ENCODE assay signal across 13 mouse cellular contexts in the genomic region with DNA sequence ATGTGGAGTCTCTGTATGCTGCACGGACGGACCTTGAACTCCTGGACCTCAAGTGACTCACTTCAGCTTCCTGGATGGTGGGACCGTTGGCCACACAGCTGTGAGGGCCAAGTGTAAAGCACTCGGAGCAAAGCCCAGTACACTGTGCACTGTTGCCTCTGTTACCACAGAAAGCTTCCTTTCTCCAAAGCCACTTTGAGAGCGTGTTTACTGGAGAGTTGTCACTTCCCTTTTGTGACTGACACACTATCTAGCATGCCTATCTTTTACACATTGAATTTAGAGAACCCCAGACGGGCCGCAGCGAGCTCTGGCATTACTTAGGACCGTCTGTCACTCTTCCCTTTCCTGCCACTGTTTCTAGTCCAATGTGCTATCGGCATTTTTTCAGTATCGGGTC. TPM values are rescaled to one million over a fixed set of nuclear protein-coding genes. Genes with fewer than 3 reads are reported as not detected.
A peak's percentile ranks its signal among the peaks of the same experiment; 100 is the strongest.
DNase-seq lines count a peak whose midpoint lies in the region; ATAC-seq and TF ChIP-seq lines count a peak whose summit lies in the region.
"Had no signal": no experiment of that assay in that cellular context is flagged by ENCODE, and none has a peak within 500 bp of the region (broad histone marks: within the 10 kb centered on the region; RNA-seq: fewer than 3 reads in every experiment).

No protein-coding gene starts in this region.

- H3K36me3 ChIP-seq in liver, embryonic 14.5 days (replicated peaks; ENCODE audit: control insufficient read depth, insufficient read depth, low read depth): no peaks in the 10 kb centered on the region
- H3K36me3 ChIP-seq: G1E had no signal

- 10% methylated on average over 11 of the region's 11 CpGs for WGBS in liver, embryonic 14.5 days (ENCODE audit: insufficient replicate concordance)

- peaks cover 5% of the 10 kb centered on the region for H3K4me1 ChIP-seq in bone marrow macrophage, adult 2 months (ENCODE audit: control insufficient read depth, insufficient read depth, low read length)
- H3K4me1 ChIP-seq in liver, embryonic 14.5 days (replicated peaks; ENCODE audit: control insufficient read depth in 2 of 2, insufficient read depth in 2 of 2, low read length in 1 of 2): peaks cover 10 to 23% of the 10 kb centered on the region in 2 experiments
- H3K4me1 ChIP-seq: hindbrain, embryonic 15.5 days had no signal

- DNase-seq in layer of hippocampus, adult 9-11 months: peak; percentile 23
- no peak for DNase-seq in layer of hippocampus, postnatal 25 days (ENCODE audit: extremely low spot score in 1 of 2, low spot score in 1 of 2)
- peak in 1 of 3 experiments; percentile 28 for DNase-seq in liver, embryonic 14.5 days (ENCODE audit: low read depth in 3 of 3, low spot score in 3 of 3)
- peak; percentile 6 to 19 for DNase-seq in natural killer cell, adult 2 months (ENCODE audit: low spot score in 2 of 2)
- no peak for DNase-seq in cerebellum, postnatal 36 days
- no peak for DNase-seq in spleen, adult 18-20 months
- no peak for DNase-seq in kidney, postnatal 25 days

- H3K27ac ChIP-seq in bone marrow macrophage, adult 2 months (ENCODE audit: insufficient read depth, low read depth, low read length): peak overlapping the region; percentile 63
- no peak overlapping the region for H3K27ac ChIP-seq in liver, embryonic 14.5 days
- H3K27ac ChIP-seq: hindbrain, embryonic 15.5 days had no signal

- H3K4me2 ChIP-seq in liver, embryonic 14.5 days (ENCODE audit: low read depth): peak overlapping the region; percentile 60
- H3K4me2 ChIP-seq: hindbrain, embryonic 15.5 days had no signal

- no peak for TF ChIP-seq CTCF in bone marrow macrophage, adult 2 months (IDR thresholded peaks at IDR 0.05; ENCODE audit: low read depth, low read length)
- TF ChIP-seq CTCF in liver, embryonic 14.5 days (IDR thresholded peaks at IDR 0.05; ENCODE audit: low read depth): no peak

- TF ChIP-seq EP300 in liver, embryonic 14.5 days (IDR thresholded peaks at IDR 0.05; ENCODE audit: low read depth): no peak

- no peak for TF ChIP-seq POLR2A in bone marrow macrophage, adult 2 months (IDR thresholded peaks at IDR 0.05; ENCODE audit: borderline replicate concordance, low read depth, low read length)

- no peaks in the 10 kb centered on the region for H3K27me3 ChIP-seq in liver, embryonic 14.5 days (ENCODE audit: control insufficient read depth, insufficient read depth, low read length)
- H3K27me3 ChIP-seq: hindbrain, embryonic 15.5 days had no signal

- peak overlapping the region; percentile 45 for H3K4me3 ChIP-seq in bone marrow macrophage, adult 2 months (ENCODE audit: insufficient read depth, low read length)
- H3K4me3 ChIP-seq in liver, embryonic 14.5 days (ENCODE audit: insufficient read depth in 1 of 2, low read depth in 2 of 2, low read length in 2 of 2): peak overlapping the region in 1 of 2 experiments; percentile 0; a peak in 2 of 4 replicates
- H3K4me3 ChIP-seq: hindbrain, embryonic 15.5 days had no signal

- no peak overlapping the region for H3K9ac ChIP-seq in liver, embryonic 14.5 days (replicated peaks)
- H3K9ac ChIP-seq: hindbrain, embryonic 15.5 days had no signal

- peak; percentile 68 for ATAC-seq in liver, embryonic 14.5 days (ENCODE audit: insufficient read depth)

- no peaks in the 10 kb centered on the region for H3K9me3 ChIP-seq in liver, embryonic 14.5 days (ENCODE audit: control insufficient read depth, low read length)
- H3K9me3 ChIP-seq: G1E; hindbrain, embryonic 15.5 days had no signal

RNA-seq across cellular contexts. Expression of a gene that starts 30.1 kb away (rescaled TPM):
- total RNA-seq in layer of hippocampus, postnatal 25 days (2021): 10 to 100 TPM; 28.7 to 29.2 TPM
- 37.9 and 41.2 TPM in 2 replicates for polyA plus RNA-seq in bone marrow macrophage, adult 2 months (2012; ENCODE audit: insufficient read depth, insufficient read length, missing spikeins)
- 1.6 and 2.0 TPM in 2 replicates for polyA plus RNA-seq in liver, embryonic 14.5 days (2012; rRNA removed)
- 1.3 and 2.2 TPM in 2 replicates for polyA plus RNA-seq in liver, embryonic 14.5 days (2014; fragmentation: Nextera tagmentation; extraction: Ambion mirVana)

RNA-seq across cellular contexts. Expression of a gene that starts 57.0 kb away (rescaled TPM):
- not detected for total RNA-seq in layer of hippocampus, postnatal 25 days (2021)
- not detected in 2 replicates for polyA plus RNA-seq in bone marrow macrophage, adult 2 months (2012; ENCODE audit: insufficient read depth, insufficient read length, missing spikeins)
- not detected in 2 replicates for polyA plus RNA-seq in liver, embryonic 14.5 days (2012; rRNA removed)
- polyA plus RNA-seq in liver, embryonic 14.5 days (2014; fragmentation: Nextera tagmentation; extraction: Ambion mirVana): not detected in 2 replicates
- total RNA-seq: G1E; layer of hippocampus, adult 8-10 months had no signal
- polyA plus RNA-seq: G1E; hindbrain, embryonic 15.5 days; neural tube, embryonic 14.5 days; stomach, embryonic 14.5 days had no signal

RNA-seq across cellular contexts. Expression of a gene that starts 57.6 kb away (rescaled TPM):
- total RNA-seq in layer of hippocampus, postnatal 25 days (2021): 1 to 10 TPM; 3.6 to 4.1 TPM
- polyA plus RNA-seq in bone marrow macrophage, adult 2 months (2012; ENCODE audit: insufficient read depth, insufficient read length, missing spikeins): not detected in 2 replicates
- 0.02 and 0.03 TPM in 2 replicates for polyA plus RNA-seq in liver, embryonic 14.5 days (2012; rRNA removed)
- 0.08 TPM in 1 of 2 replicates, not detected in the other for polyA plus RNA-seq in liver, embryonic 14.5 days (2014; fragmentation: Nextera tagmentation; extraction: Ambion mirVana)
- polyA plus RNA-seq: G1E had no signal

Comparison
In these comparisons a context has a peak if more than half of its experiments do, and no peak if none do; other contexts are left out.
1. DNase-seq: peak in layer of hippocampus, adult 9-11 months (single experiment) and natural killer cell, adult 2 months (2 of 2); none in layer of hippocampus, postnatal 25 days (0 of 2), cerebellum, postnatal 36 days (0 of 2), spleen, adult 18-20 months (0 of 2) and kidney, postnatal 25 days (0 of 2).
2. RNA of a gene that starts 30.1 kb away (polyA plus RNA-seq): 37.9 to 41.2 TPM in bone marrow macrophage, adult 2 months; 1.3 to 2.2 TPM in liver, embryonic 14.5 days; every median in the first group is over 10 times any median in the second.